Mouse (Mus musculus): Measurements from ENCODE around the gene Mrpl42. TPM values are rescaled to one million over a fixed set of nuclear protein-coding genes. Genes with fewer than 3 reads are reported as not detected.

Mrpl42 gene
- polyA plus RNA-seq, 1 experiment from 2014 or later, result 356 TPM

- WGBS, result 77% methylated on average over 4 of the region's 4 CpGs
- 0 out of 2 replicates have a peak, but pooled peaks cover 3% of the 10 kb centered on the region for H3K4me1 ChIP-seq
- H3K27ac ChIP-seq, result no peak overlapping the region
- H3K27me3 ChIP-seq (ENCODE audit: low read depth, poor library complexity, severe bottlenecking), result no peaks in the 10 kb centered on the region
- H3K9me3 ChIP-seq (replicated peaks), result no peaks in the 10 kb centered on the region
- no peaks in the 10 kb centered on the region for H3K36me3 ChIP-seq
- no peak for DNase-seq (ENCODE audit: low spot score)
- no peak overlapping the region for H3K4me3 ChIP-seq
Measured at GRCm38 (mm10) chr10:95442334-95442733, 59.4 kb downstream of the Mrpl42 start.

- no peaks in the 10 kb centered on the region for H3K36me3 ChIP-seq
- no peak overlapping the region for H3K4me3 ChIP-seq
- 0 out of 2 replicates have a peak, but pooled peaks cover 3% of the 10 kb centered on the region for H3K4me1 ChIP-seq
- no peak for DNase-seq (ENCODE audit: low spot score)
- no peaks in the 10 kb centered on the region for H3K9me3 ChIP-seq (replicated peaks)
- H3K27me3 ChIP-seq (ENCODE audit: low read depth, poor library complexity, severe bottlenecking), result no peaks in the 10 kb centered on the region
- WGBS, result 56% methylated on average over 2 of the region's 2 CpGs
- no peak overlapping the region for H3K27ac ChIP-seq
Measured at GRCm38 (mm10) chr10:95440566-95440965, 61.2 kb downstream of the Mrpl42 start.

DNA sequence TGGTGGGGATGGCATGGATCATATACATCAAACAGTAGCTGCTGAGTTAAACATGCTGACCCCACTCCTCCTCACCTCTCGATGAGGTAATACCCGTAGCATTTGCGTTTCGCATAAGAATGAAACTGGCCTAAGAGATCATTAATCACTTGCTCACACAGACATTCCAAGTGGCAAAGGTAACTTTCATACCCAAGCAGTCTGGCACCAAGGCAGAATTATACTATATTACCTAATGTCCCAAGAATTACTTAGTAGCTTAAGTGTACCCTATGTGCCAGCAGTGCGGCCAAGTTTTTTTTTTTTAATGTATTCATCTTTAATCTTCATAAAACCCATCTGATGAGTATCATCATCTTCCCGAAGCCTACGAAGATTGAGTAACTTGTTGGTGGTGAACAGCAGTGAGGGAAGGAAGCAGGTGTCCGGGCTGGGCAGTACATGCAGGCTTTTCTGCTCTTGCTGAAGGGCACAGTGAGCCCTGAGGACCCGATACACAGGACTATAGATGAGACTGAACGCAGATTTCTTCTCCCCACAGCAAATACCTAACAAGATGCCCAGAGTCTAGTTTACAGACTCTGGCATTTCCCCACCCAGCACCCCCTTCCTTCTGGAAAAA is 61.9 kb downstream of the Mrpl42 start:
- H3K4me1 ChIP-seq, result 0 out of 2 replicates have a peak, but pooled peaks cover 3% of the 10 kb centered on the region
- WGBS, result 88% methylated on average over 10 of the region's 10 CpGs

GRCm38 (mm10) chr10:95438941-95439340 is 62.8 kb downstream of the Mrpl42 start:
- WGBS, result 56% methylated on average over 11 of the region's 11 CpGs
- Histone ChIP-seq H3K27ac (no peak overlapping the region), H3K9me3 (replicated peaks) (no peaks in the 10 kb centered on the region), H3K4me3 (no peak overlapping the region), H3K27me3 (ENCODE audit: low read depth, poor library complexity, severe bottlenecking) (no peaks in the 10 kb centered on the region), H3K4me1 (0 out of 2 replicates have a peak, but pooled peaks cover 3% of the 10 kb centered on the region), H3K36me3 (no peaks in the 10 kb centered on the region)
- no peak for DNase-seq (ENCODE audit: low spot score)

More for the DNA sequence above, 61.9 kb downstream of the Mrpl42 start:
- DNase-seq (ENCODE audit: low spot score), result no peak
- no peaks in the 10 kb centered on the region for H3K9me3 ChIP-seq (replicated peaks)
- no peak overlapping the region for H3K4me3 ChIP-seq
- H3K27me3 ChIP-seq (ENCODE audit: low read depth, poor library complexity, severe bottlenecking), result no peaks in the 10 kb centered on the region
- H3K36me3 ChIP-seq, result no peaks in the 10 kb centered on the region
- no peak overlapping the region for H3K27ac ChIP-seq

Other genes with a start within 250 kb of the Mrpl42 start
- 11.5 and 11.9 TPM in 2 replicates for gene Cradd, start 177.8 kb downstream of the Mrpl42 start, polyA plus RNA-seq (2016; fragmentation: Nextera tagmentation; extraction: Ambion mirVana)
- 34.5 and 40.8 TPM in 2 replicates for gene Socs2, start 84.8 kb downstream of the Mrpl42 start, polyA plus RNA-seq (2016; fragmentation: Nextera tagmentation; extraction: Ambion mirVana)
- gene Ube2n, start 13.2 kb upstream of the Mrpl42 start, polyA plus RNA-seq (2016; fragmentation: Nextera tagmentation; extraction: Ambion mirVana), result 432 and 466 TPM in 2 replicates
- gene Nudt4, start 62.2 kb upstream of the Mrpl42 start, polyA plus RNA-seq (2016; fragmentation: Nextera tagmentation; extraction: Ambion mirVana), result 76.0 and 78.7 TPM in 2 replicates
- not detected in 2 replicates for gene Anapc15-ps, start 171.5 kb upstream of the Mrpl42 start, polyA plus RNA-seq (2016; fragmentation: Nextera tagmentation; extraction: Ambion mirVana)

Measured in limb, embryonic 10.5 days (tissue).